Mouse (Mus musculus): ENCODE data around the gene Tbc1d10c. TPM values are rescaled to one million over a fixed set of nuclear protein-coding genes. Genes with fewer than 3 reads are reported as not detected.

Gene Tbc1d10c
- polyA plus RNA-seq, 1 experiment from 2014 or later, result 0.43 TPM

DNA sequence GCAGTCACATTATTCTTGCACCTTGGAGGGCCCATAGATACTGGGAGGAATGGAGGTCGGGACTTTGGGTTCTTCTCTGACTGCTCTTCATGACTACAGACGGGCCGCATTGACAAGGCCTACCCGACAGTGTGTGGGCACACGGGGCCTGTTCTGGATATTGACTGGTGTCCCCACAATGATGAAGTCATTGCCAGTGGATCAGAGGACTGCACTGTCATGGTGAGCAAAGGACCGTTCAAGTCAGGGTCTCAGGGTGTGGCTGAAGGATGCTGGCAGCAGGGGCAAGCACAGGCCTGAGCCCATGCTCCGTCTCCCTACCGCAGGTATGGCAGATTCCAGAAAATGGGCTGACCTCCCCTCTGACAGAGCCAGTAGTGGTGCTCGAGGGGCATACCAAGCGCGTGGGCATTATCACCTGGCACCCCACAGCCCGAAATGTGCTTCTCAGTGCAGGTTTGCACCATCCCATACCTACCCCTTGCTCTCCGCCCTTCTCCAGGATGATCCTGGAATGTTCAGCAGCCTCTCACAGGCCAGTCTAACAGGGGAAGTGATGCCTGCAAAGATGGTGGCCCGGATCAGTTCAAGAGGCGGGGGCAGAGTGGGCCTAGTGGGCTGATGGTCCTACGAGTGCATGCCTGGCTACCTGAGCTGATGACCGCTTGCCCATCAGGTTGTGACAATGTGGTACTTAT is 41.2 kb downstream of the Tbc1d10c start:
- H3K9ac ChIP-seq, result no peak overlapping the region
- peaks cover 31% of the 10 kb centered on the region for H3K36me3 ChIP-seq (replicated peaks; ENCODE audit: control insufficient read depth, insufficient read depth)
- H3K4me3 ChIP-seq (replicated peaks; ENCODE audit: low read length), result no peak overlapping the region
- 93% methylated on average over 17 of the region's 17 CpGs for WGBS
- peak overlapping the region; percentile 75 for H3K4me2 ChIP-seq (replicated peaks)
- peaks cover 14% of the 10 kb centered on the region for H3K4me1 ChIP-seq (replicated peaks; ENCODE audit: control insufficient read depth, insufficient read depth, low read length)
- H3K27ac ChIP-seq, result no peak overlapping the region
- no peaks in the 10 kb centered on the region for H3K27me3 ChIP-seq (ENCODE audit: control insufficient read depth, insufficient read depth, low read length)
- DNase-seq (ENCODE audit: low spot score) (no peak), ATAC-seq (ENCODE audit: low FRiP score) (no peak)
- H3K9me3 ChIP-seq (ENCODE audit: control insufficient read depth, low read length), result no peaks in the 10 kb centered on the region

DNA sequence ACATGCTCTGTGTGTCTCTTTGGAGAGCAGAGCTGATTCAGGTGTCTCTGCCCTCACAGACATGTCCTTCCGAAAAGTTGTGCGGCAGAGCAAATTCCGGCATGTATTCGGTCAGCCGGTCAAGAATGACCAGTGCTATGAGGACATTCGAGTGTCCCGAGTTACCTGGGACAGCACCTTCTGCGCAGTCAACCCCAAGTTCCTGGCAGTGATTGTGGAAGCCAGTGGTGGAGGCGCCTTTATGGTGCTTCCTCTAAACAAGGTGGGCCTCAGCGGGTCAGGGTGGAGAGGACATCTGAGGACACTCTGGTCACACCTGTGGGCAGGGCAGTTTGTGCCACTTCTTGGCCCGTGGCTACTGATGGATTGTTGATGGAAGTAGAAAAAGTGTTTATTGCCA is 41.8 kb downstream of the Tbc1d10c start:
- ATAC-seq (ENCODE audit: low FRiP score) (no peak), DNase-seq (ENCODE audit: low spot score) (no peak)
- peaks cover 14% of the 10 kb centered on the region for H3K4me1 ChIP-seq (replicated peaks; ENCODE audit: control insufficient read depth, insufficient read depth, low read length)
- H3K4me3 ChIP-seq (replicated peaks; ENCODE audit: low read length), result peak overlapping the region; percentile 80
- H3K4me2 ChIP-seq (replicated peaks), result peak overlapping the region; percentile 75
- peak overlapping the region; percentile 87 for H3K9ac ChIP-seq
- H3K27me3 ChIP-seq (ENCODE audit: control insufficient read depth, insufficient read depth, low read length), result no peaks in the 10 kb centered on the region
- no peaks in the 10 kb centered on the region for H3K9me3 ChIP-seq (ENCODE audit: control insufficient read depth, low read length)
- WGBS, result 89% methylated on average over 11 of the region's 11 CpGs
- H3K27ac ChIP-seq, result no peak overlapping the region
- H3K36me3 ChIP-seq (replicated peaks; ENCODE audit: control insufficient read depth, insufficient read depth), result peaks cover 31% of the 10 kb centered on the region

DNA sequence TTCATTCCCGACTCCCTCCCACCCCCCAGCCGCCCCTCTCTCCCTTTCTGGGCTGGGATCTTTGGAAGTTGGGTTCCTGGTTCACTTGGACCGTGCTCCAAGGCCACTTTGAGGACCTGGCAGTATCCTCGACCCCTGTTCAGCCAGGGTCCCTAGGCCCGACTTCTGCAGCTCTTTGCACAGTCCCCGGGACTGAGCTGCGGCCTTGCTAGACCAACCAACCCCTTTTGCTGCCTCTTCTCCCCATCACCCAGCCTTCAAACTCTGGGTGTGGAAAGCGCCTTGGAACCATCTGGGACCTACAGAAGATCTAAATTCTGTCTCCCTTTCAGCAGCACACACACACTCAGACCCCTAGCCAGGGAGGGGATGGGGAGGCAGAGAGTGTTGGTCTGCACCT is 42.3 kb downstream of the Tbc1d10c start:
- peak overlapping the region; percentile 87 for H3K9ac ChIP-seq
- 2% methylated on average over 8 of the region's 8 CpGs for WGBS
- H3K4me1 ChIP-seq (replicated peaks; ENCODE audit: control insufficient read depth, insufficient read depth, low read length), result peaks cover 14% of the 10 kb centered on the region
- H3K9me3 ChIP-seq (ENCODE audit: control insufficient read depth, low read length), result no peaks in the 10 kb centered on the region
- no peak for DNase-seq (ENCODE audit: low spot score)
- peak overlapping the region; percentile 75 for H3K4me2 ChIP-seq (replicated peaks)
- H3K27me3 ChIP-seq (ENCODE audit: control insufficient read depth, insufficient read depth, low read length), result no peaks in the 10 kb centered on the region
- peak overlapping the region; percentile 80 for H3K4me3 ChIP-seq (replicated peaks; ENCODE audit: low read length)
- peaks cover 28% of the 10 kb centered on the region for H3K36me3 ChIP-seq (replicated peaks; ENCODE audit: control insufficient read depth, insufficient read depth)
- peak overlapping the region; percentile 61 for H3K27ac ChIP-seq
- no peak for ATAC-seq (ENCODE audit: low FRiP score)

DNA sequence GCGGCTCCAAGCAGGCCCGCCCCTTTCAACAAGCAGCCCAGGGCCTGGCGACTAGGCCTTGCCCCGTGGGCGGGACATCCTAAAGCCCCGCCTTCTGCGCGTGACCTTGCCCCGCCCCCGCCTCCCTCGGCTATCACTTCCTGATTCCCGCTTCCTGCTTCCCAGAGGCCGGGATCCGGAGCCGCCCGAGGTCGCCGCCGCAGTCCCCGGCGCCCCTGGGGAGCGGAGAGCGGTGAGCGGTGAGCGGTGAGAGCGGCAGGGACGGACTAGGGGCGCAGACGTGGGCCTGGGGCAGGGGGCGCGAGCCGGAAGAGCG is 42.6 kb downstream of the Tbc1d10c start, which contains the start of gene Coro1b:
Gene Coro1b (plus strand): TSS at position 129 of the 316 bp plus-strand sequence.
- DNase-seq (ENCODE audit: low spot score), result peak; percentile 90
- under 1% methylated on average over 30 of the region's 33 CpGs for WGBS
- H3K36me3 ChIP-seq (replicated peaks; ENCODE audit: control insufficient read depth, insufficient read depth), result peaks cover 24% of the 10 kb centered on the region

DNA sequence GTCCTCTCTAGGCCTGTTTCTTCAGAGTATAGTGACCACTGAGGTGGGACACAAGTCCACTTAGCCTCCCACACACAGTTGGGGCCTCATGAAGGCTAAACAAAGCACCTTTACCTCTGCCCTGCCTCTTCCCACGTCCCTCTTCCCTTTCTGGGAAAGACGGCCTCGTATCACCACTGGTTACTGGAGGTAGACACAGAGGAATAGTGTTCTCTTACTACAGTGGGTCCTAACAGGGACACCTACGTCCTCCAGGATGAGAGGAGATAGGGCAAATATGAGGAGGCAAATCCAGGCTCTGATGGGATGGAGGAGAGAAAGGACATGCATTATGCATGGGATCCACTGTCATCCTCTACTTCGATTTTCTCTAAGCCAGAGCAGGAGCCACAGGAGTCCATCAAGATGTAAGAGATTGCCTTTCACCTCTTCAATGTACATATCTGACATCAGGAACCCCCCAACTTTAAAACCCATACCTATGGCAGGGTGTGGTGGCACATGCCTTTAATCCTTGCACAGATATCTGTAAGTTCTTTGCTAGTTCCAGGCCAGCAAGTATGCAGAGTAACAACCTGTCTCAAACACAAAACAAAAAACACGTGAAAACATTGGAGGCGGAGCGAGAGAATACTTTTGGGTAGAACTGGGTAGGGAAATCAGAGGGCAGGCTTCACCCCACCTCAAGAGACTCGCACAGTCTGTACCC is 43.1 kb downstream of the Tbc1d10c start:
- DNase-seq (ENCODE audit: low spot score), result no peak

More for the DNA sequence above, 42.6 kb downstream of the Tbc1d10c start, which contains the start of gene Coro1b:
- Histone ChIP-seq H3K9me3 (ENCODE audit: control insufficient read depth, low read length) (no peaks in the 10 kb centered on the region), H3K4me2 (replicated peaks) (peak within 1 kb of the TSS; percentile 75), H3K27me3 (ENCODE audit: control insufficient read depth, insufficient read depth, low read length) (no peaks in the 10 kb centered on the region), H3K4me1 (replicated peaks; ENCODE audit: control insufficient read depth, insufficient read depth, low read length) (peaks cover 14% of the 10 kb centered on the region), H3K27ac (peak within 1 kb of the TSS; percentile 61), H3K4me3 (replicated peaks; ENCODE audit: low read length) (peak within 1 kb of the TSS; percentile 80), H3K9ac (peak within 1 kb of the TSS; percentile 87)
- peak; percentile 92 for ATAC-seq (ENCODE audit: low FRiP score)

DNA sequence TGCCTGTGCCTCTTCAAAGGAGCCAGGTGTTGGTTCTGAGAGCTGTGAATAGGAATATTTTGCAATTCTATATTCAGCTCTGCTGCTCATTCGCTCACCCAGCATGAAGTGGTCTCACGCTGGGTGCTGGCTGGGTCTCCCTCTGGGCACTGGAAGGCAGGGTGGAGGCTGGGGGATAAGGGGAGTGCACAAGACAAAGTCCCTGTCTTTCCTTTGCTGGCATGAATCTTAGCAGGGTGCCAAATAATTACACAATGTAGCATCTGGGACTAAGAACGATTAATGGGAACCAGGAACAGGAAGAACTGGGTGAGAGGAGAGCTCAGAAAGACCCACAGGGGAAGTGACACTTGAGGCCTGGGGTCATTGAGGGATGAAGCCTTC is 44.1 kb downstream of the Tbc1d10c start:
- peaks cover 11% of the 10 kb centered on the region for H3K36me3 ChIP-seq (replicated peaks; ENCODE audit: control insufficient read depth, insufficient read depth)
- no peak overlapping the region for H3K4me3 ChIP-seq (replicated peaks; ENCODE audit: low read length)
- WGBS, result 50% methylated on average over 3 of the region's 3 CpGs
- H3K27ac ChIP-seq, result no peak overlapping the region
- no peak overlapping the region for H3K4me2 ChIP-seq (replicated peaks)
- ATAC-seq (ENCODE audit: low FRiP score) (no peak), DNase-seq (ENCODE audit: low spot score) (no peak)
- H3K9ac ChIP-seq, result no peak overlapping the region
- peaks cover 14% of the 10 kb centered on the region for H3K4me1 ChIP-seq (replicated peaks; ENCODE audit: control insufficient read depth, insufficient read depth, low read length)
- H3K27me3 ChIP-seq (ENCODE audit: control insufficient read depth, insufficient read depth, low read length), result no peaks in the 10 kb centered on the region
- no peaks in the 10 kb centered on the region for H3K9me3 ChIP-seq (ENCODE audit: control insufficient read depth, low read length)

More for the DNA sequence above, 43.1 kb downstream of the Tbc1d10c start:
- Histone ChIP-seq H3K27ac (peak overlapping the region; percentile 61; the same call in 1 of the 2 replicates), H3K27me3 (ENCODE audit: control insufficient read depth, insufficient read depth, low read length) (no peaks in the 10 kb centered on the region), H3K4me2 (replicated peaks) (peak overlapping the region; percentile 75), H3K9ac (peak overlapping the region; percentile 87), H3K4me3 (replicated peaks; ENCODE audit: low read length) (peak overlapping the region; percentile 80), H3K9me3 (ENCODE audit: control insufficient read depth, low read length) (no peaks in the 10 kb centered on the region), H3K36me3 (replicated peaks; ENCODE audit: control insufficient read depth, insufficient read depth) (peaks cover 20% of the 10 kb centered on the region), H3K4me1 (replicated peaks; ENCODE audit: control insufficient read depth, insufficient read depth, low read length) (peaks cover 14% of the 10 kb centered on the region)
- peak; percentile 19 for ATAC-seq (ENCODE audit: low FRiP score)
- 33% methylated on average over 9 of the region's 9 CpGs for WGBS

DNA sequence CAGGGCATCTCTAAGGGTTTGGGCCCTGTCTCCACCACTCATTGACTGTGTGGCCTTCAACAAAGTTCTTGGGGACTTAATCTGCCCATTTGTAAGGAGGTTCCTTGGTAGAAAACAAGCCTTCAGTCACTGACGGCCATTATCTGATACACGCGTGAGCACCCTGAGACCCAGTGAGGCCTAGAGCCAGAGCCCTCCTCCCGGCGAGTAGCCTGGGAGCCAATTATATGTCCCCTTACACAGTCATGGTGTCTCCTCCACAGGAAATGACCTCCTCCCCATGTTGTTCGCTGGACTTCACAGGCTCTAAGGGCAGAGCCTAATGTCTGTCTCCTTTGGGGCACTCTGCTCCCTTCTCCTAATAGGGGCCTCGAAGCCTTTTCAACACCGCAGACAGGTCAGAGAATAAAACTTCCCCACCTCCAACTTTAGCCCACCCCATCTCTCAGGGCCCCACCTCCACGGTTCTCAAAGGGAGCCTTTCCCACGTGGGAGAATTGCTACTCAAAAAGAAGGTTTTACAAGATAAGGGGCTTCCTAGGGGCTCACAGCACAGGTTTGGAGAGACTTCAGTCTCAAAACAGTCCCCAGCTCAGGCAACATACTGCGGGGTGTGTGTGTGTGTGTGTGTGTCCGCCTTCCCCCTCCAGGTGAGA is 44.6 kb downstream of the Tbc1d10c start:
- Histone ChIP-seq H3K27me3 (ENCODE audit: control insufficient read depth, insufficient read depth, low read length) (no peaks in the 10 kb centered on the region), H3K36me3 (replicated peaks; ENCODE audit: control insufficient read depth, insufficient read depth) (peaks cover 8% of the 10 kb centered on the region), H3K4me3 (replicated peaks; ENCODE audit: low read length) (no peak overlapping the region), H3K4me2 (replicated peaks) (no peak overlapping the region), H3K9me3 (ENCODE audit: control insufficient read depth, low read length) (no peaks in the 10 kb centered on the region), H3K9ac (no peak overlapping the region), H3K4me1 (replicated peaks; ENCODE audit: control insufficient read depth, insufficient read depth, low read length) (peaks cover 14% of the 10 kb centered on the region), H3K27ac (no peak overlapping the region)
- DNase-seq (ENCODE audit: low spot score) (no peak), ATAC-seq (ENCODE audit: low FRiP score) (no peak)
- 65% methylated on average over 12 of the region's 12 CpGs for WGBS

DNA sequence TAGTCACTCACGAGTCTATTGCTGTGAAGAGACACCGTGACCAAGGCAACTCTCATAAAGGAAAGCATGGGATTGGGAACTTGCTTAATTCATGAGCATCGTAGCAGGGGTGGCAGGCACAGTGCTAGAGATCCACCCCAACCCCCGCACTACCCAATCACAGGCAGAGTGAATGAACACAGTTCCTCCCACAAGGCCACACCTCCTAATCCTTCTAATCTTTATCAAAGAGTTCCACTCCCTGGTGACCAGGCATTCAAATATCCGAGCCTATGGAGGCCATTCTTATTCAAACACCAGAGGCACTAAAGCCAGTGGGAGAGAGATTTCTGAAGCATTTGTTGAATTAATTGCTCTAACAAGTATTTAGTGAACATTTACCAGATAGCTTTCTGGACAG is 45.1 kb downstream of the Tbc1d10c start:
- Histone ChIP-seq H3K4me1 (replicated peaks; ENCODE audit: control insufficient read depth, insufficient read depth, low read length) (peaks cover 14% of the 10 kb centered on the region), H3K9me3 (ENCODE audit: control insufficient read depth, low read length) (no peaks in the 10 kb centered on the region), H3K9ac (no peak overlapping the region), H3K4me2 (replicated peaks) (no peak overlapping the region), H3K4me3 (replicated peaks; ENCODE audit: low read length) (no peak overlapping the region), H3K27me3 (ENCODE audit: control insufficient read depth, insufficient read depth, low read length) (no peaks in the 10 kb centered on the region), H3K27ac (no peak overlapping the region), H3K36me3 (replicated peaks; ENCODE audit: control insufficient read depth, insufficient read depth) (peaks cover 2% of the 10 kb centered on the region)
- ATAC-seq (ENCODE audit: low FRiP score) (no peak), DNase-seq (ENCODE audit: low spot score) (no peak)
- WGBS, result 89% methylated on average over 5 of the region's 5 CpGs
